Mouse (Mus musculus): Measurements from ENCODE around the gene Ninj2. TPM values are rescaled to one million over a fixed set of nuclear protein-coding genes. Genes with fewer than 3 reads are reported as not detected.

The Ninj2 gene
- polyA plus RNA-seq, 1 experiment from 2014 or later = not detected

- ATAC-seq (ENCODE audit: low FRiP score, low read depth) = no peak
- H3K4me2 ChIP-seq (replicated peaks) = no peak overlapping the region
- no peaks in the 10 kb centered on the region for H3K27me3 ChIP-seq
- no peaks in the 10 kb centered on the region for H3K9me3 ChIP-seq
- H3K36me3 ChIP-seq = no peaks in the 10 kb centered on the region
- peaks cover 2% of the 10 kb centered on the region; the same call in 1 of the 2 replicates for H3K4me1 ChIP-seq
- WGBS = 100% methylated on average over 1 of the region's 1 CpGs
- no peak overlapping the region for H3K4me3 ChIP-seq
- no peak overlapping the region for H3K9ac ChIP-seq (replicated peaks)
- no peak overlapping the region for H3K27ac ChIP-seq (replicated peaks)
These were observed 2.4 kb downstream of the Ninj2 start for GRCm38 (mm10) chr6:120095501-120095900.

DNA sequence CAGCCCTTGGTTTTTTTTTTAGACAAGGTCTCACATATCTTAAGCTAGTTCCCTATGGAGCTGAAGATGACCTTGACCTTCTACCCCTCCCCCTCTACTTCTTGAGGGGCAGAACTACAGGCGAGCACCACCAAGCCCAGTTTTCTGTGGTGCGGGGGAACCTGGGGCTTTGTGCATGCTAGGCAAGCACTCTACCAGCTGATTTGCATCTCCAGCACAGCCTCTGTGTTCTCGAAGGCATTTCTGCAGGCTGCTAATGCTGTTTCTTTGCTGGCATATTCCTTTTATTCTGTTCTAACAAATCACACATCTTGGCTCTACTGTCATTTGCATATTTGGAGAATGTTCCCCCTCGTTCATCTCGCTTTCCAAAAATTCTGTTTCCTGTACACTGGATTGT is 6.2 kb downstream of the Ninj2 start:
- H3K36me3 ChIP-seq = no peaks in the 10 kb centered on the region
- H3K4me2 ChIP-seq (replicated peaks) = no peak overlapping the region
- H3K27me3 ChIP-seq = no peaks in the 10 kb centered on the region
- no peak for ATAC-seq (ENCODE audit: low FRiP score, low read depth)
- WGBS = 83% methylated on average over 5 of the region's 5 CpGs
- H3K9me3 ChIP-seq = no peaks in the 10 kb centered on the region
- H3K4me1 ChIP-seq = no peaks in the 10 kb centered on the region
- H3K27ac ChIP-seq (replicated peaks) = no peak overlapping the region
- H3K4me3 ChIP-seq = no peak overlapping the region
- H3K9ac ChIP-seq (replicated peaks) = no peak overlapping the region

GRCm38 (mm10) chr6:120101221-120101620 is 8.1 kb downstream of the Ninj2 start:
- 82% methylated on average over 12 of the region's 12 CpGs for WGBS
- Histone ChIP-seq H3K36me3 (no peaks in the 10 kb centered on the region), H3K4me1 (no peaks in the 10 kb centered on the region), H3K9me3 (no peaks in the 10 kb centered on the region), H3K27me3 (no peaks in the 10 kb centered on the region), H3K27ac (replicated peaks) (no peak overlapping the region), H3K9ac (replicated peaks) (no peak overlapping the region), H3K4me2 (replicated peaks) (no peak overlapping the region), H3K4me3 (no peak overlapping the region)
- ATAC-seq (ENCODE audit: low FRiP score, low read depth) = no peak

GRCm38 (mm10) chr6:120101996-120102395 is 8.8 kb downstream of the Ninj2 start:
- no peaks in the 10 kb centered on the region for H3K36me3 ChIP-seq
- no peaks in the 10 kb centered on the region for H3K27me3 ChIP-seq
- H3K9me3 ChIP-seq = no peaks in the 10 kb centered on the region
- no peaks in the 10 kb centered on the region for H3K4me1 ChIP-seq
- no peak overlapping the region for H3K4me2 ChIP-seq (replicated peaks)
- H3K9ac ChIP-seq (replicated peaks) = no peak overlapping the region
- 76% methylated on average over 6 of the region's 6 CpGs for WGBS
- H3K4me3 ChIP-seq = no peak overlapping the region
- ATAC-seq (ENCODE audit: low FRiP score, low read depth) = no peak
- H3K27ac ChIP-seq (replicated peaks) = no peak overlapping the region

- no peak for ATAC-seq (ENCODE audit: low FRiP score, low read depth)
- Histone ChIP-seq H3K9ac (replicated peaks) (no peak overlapping the region), H3K4me2 (replicated peaks) (no peak overlapping the region), H3K27me3 (no peaks in the 10 kb centered on the region), H3K36me3 (no peaks in the 10 kb centered on the region), H3K27ac (replicated peaks) (no peak overlapping the region), H3K4me3 (no peak overlapping the region), H3K9me3 (no peaks in the 10 kb centered on the region), H3K4me1 (no peaks in the 10 kb centered on the region)
- 79% methylated on average over 1 of the region's 1 CpGs for WGBS
These were observed 10.0 kb downstream of the Ninj2 start for GRCm38 (mm10) chr6:120103104-120103503.

- no peaks in the 10 kb centered on the region for H3K4me1 ChIP-seq
- no peaks in the 10 kb centered on the region for H3K9me3 ChIP-seq
- ATAC-seq (ENCODE audit: low FRiP score, low read depth) = no peak
- H3K27ac ChIP-seq (replicated peaks) = no peak overlapping the region
- no peak overlapping the region for H3K9ac ChIP-seq (replicated peaks)
- H3K27me3 ChIP-seq = no peaks in the 10 kb centered on the region
- no peak overlapping the region for H3K4me2 ChIP-seq (replicated peaks)
- no peak overlapping the region for H3K4me3 ChIP-seq
- H3K36me3 ChIP-seq = no peaks in the 10 kb centered on the region
These were observed 11.9 kb downstream of the Ninj2 start for GRCm38 (mm10) chr6:120105055-120105454.

- peaks cover 12% of the 10 kb centered on the region for H3K4me1 ChIP-seq
- H3K9ac ChIP-seq (replicated peaks) = no peak overlapping the region
- H3K9me3 ChIP-seq = no peaks in the 10 kb centered on the region
- no peak overlapping the region for H3K4me3 ChIP-seq
- no peak overlapping the region for H3K27ac ChIP-seq (replicated peaks)
- no peak overlapping the region for H3K4me2 ChIP-seq (replicated peaks)
- H3K36me3 ChIP-seq = no peaks in the 10 kb centered on the region
- ATAC-seq (ENCODE audit: low FRiP score, low read depth) = no peak
- H3K27me3 ChIP-seq = no peaks in the 10 kb centered on the region
- WGBS = 79% methylated on average over 5 of the region's 5 CpGs
These were observed 14.4 kb downstream of the Ninj2 start for GRCm38 (mm10) chr6:120107586-120107985.

GRCm38 (mm10) chr6:120108061-120108460 is 14.9 kb downstream of the Ninj2 start:
- no peaks in the 10 kb centered on the region for H3K9me3 ChIP-seq
- H3K9ac ChIP-seq (replicated peaks) = no peak overlapping the region
- ATAC-seq (ENCODE audit: low FRiP score, low read depth) = no peak
- 79% methylated on average over 6 of the region's 6 CpGs for WGBS
- H3K27me3 ChIP-seq = no peaks in the 10 kb centered on the region
- H3K4me2 ChIP-seq (replicated peaks) = no peak overlapping the region
- no peak overlapping the region for H3K4me3 ChIP-seq
- no peaks in the 10 kb centered on the region for H3K36me3 ChIP-seq
- H3K27ac ChIP-seq (replicated peaks) = no peak overlapping the region
- peaks cover 12% of the 10 kb centered on the region for H3K4me1 ChIP-seq

DNA sequence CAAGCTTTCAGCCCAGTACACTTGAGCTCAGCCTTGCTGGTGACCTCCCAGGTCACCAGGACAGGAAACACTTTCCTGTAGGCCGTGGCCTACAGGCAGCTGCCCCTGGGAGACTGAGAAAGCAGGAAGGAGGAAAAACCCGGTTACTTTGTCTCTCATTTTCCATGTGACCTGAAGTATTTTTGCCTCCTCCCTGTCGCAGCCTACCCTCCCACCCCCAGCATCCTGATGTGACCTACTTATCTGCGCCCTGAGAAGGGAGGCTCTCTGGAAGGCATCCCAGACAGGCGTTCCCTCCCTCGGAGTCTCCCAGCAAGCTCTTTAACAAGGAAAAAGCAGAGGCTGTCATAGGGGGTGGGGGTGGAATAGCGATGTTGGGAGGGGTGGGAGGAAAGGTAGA is 16.0 kb downstream of the Ninj2 start:
- no peaks in the 10 kb centered on the region for H3K27me3 ChIP-seq
- 45% methylated on average over 7 of the region's 7 CpGs for WGBS
- no peaks in the 10 kb centered on the region for H3K36me3 ChIP-seq
- no peak overlapping the region for H3K9ac ChIP-seq (replicated peaks)
- no peak overlapping the region for H3K4me3 ChIP-seq
- H3K4me2 ChIP-seq (replicated peaks) = no peak overlapping the region
- no peaks in the 10 kb centered on the region for H3K9me3 ChIP-seq
- no peak for ATAC-seq (ENCODE audit: low FRiP score, low read depth)
- no peak overlapping the region for H3K27ac ChIP-seq (replicated peaks)
- peaks cover 12% of the 10 kb centered on the region for H3K4me1 ChIP-seq

GRCm38 (mm10) chr6:120109932-120110331 is 16.8 kb downstream of the Ninj2 start:
- no peak overlapping the region for H3K4me3 ChIP-seq
- ATAC-seq (ENCODE audit: low FRiP score, low read depth) = no peak
- no peaks in the 10 kb centered on the region for H3K9me3 ChIP-seq
- H3K36me3 ChIP-seq = no peaks in the 10 kb centered on the region
- WGBS = 85% methylated on average over 5 of the region's 5 CpGs
- no peak overlapping the region for H3K4me2 ChIP-seq (replicated peaks)
- H3K9ac ChIP-seq (replicated peaks) = no peak overlapping the region
- no peak overlapping the region for H3K27ac ChIP-seq (replicated peaks)
- H3K4me1 ChIP-seq = peaks cover 12% of the 10 kb centered on the region
- no peaks in the 10 kb centered on the region for H3K27me3 ChIP-seq

- Histone ChIP-seq H3K4me2 (replicated peaks) (no peak overlapping the region), H3K27ac (replicated peaks) (no peak overlapping the region), H3K9ac (replicated peaks) (no peak overlapping the region), H3K36me3 (no peaks in the 10 kb centered on the region), H3K9me3 (no peaks in the 10 kb centered on the region), H3K4me1 (peaks cover 12% of the 10 kb centered on the region), H3K4me3 (no peak overlapping the region), H3K27me3 (no peaks in the 10 kb centered on the region)
- ATAC-seq (ENCODE audit: low FRiP score, low read depth) = no peak
- WGBS = 59% methylated on average over 7 of the region's 7 CpGs
These were observed 17.7 kb downstream of the Ninj2 start for GRCm38 (mm10) chr6:120110738-120111409.

- no peak overlapping the region for H3K27ac ChIP-seq (replicated peaks)
These were observed 18.2 kb downstream of the Ninj2 start for GRCm38 (mm10) chr6:120111410-120111783.

More at GRCm38 (mm10) chr6:120111410-120111783, 18.2 kb downstream of the Ninj2 start:
- Histone ChIP-seq H3K9me3 (no peaks in the 10 kb centered on the region), H3K4me3 (no peak overlapping the region), H3K36me3 (no peaks in the 10 kb centered on the region), H3K4me1 (peaks cover 12% of the 10 kb centered on the region), H3K9ac (replicated peaks) (no peak overlapping the region), H3K4me2 (replicated peaks) (no peak overlapping the region), H3K27me3 (no peaks in the 10 kb centered on the region)
- ATAC-seq (ENCODE audit: low FRiP score, low read depth) = no peak
- 85% methylated on average over 3 of the region's 3 CpGs for WGBS
